8 mouse cellular contexts compared by ENCODE assay signal in the genomic region with DNA sequence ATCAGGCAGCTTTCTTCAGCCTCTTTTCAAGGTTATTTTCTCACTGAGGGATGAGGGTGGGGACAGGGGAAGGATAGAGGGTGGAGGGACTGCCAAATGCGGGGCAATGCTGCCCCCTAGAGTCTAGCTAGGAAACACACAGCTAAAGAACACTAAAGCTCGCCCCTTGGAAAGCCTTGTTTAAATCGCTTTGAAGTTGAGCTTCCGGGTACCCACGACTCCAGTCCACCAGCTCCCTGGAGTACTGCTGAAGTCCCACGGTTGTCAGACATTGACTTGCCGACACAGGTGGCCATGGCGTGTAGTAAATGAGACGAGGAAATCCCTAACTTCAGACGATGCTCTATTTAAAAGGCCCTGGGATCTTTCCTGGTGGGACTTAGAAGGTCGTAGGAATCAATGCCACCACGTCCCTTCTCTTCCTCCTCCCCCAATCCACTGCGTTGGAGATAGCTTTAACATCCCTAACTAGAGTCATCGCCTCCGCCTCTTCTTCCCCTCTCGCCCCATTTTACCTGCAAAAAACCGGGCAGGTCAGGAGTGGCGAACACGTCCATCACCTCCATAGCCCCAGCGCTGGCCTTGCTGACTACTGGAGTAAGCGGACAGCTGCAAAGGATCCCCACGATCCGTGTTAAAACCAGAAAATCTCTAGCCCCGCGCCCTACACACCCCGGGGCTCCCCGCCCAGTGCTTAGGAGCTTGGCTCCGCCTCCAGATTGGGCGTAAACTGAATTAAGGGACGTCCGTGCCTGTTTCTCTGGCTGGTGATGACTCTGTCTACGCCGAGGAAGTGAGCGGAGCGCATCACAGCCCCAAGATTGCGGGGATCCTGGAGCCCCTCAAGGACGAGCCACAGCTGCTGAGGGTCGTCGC. TPM values are rescaled to one million over a fixed set of nuclear protein-coding genes. Genes with fewer than 3 reads are reported as not detected.
DNase-seq lines count a peak whose midpoint lies in the region; ATAC-seq and TF ChIP-seq lines count a peak whose summit lies in the region.

No protein-coding gene starts in this region.

- TF ChIP-seq EP300 in stomach, postnatal 0 days (optimal IDR thresholded peaks at IDR 0.05), result no peak

- TF ChIP-seq CTCF in stomach, postnatal 0 days (IDR thresholded peaks at IDR 0.05; ENCODE audit: low read depth), result peak; percentile 88

- H3K4me2 ChIP-seq in heart, embryonic 16.5 days (ENCODE audit: low read depth, low read length), result peak overlapping the region; percentile 98
- peak overlapping the region; percentile 96 for H3K4me2 ChIP-seq in liver, embryonic 16.5 days (ENCODE audit: low read depth, low read length)
- peak overlapping the region; percentile 100 for H3K4me2 ChIP-seq in neural tube, embryonic 12.5 days (replicated peaks)
- H3K4me2 ChIP-seq in stomach, postnatal 0 days (replicated peaks; ENCODE audit: low read depth), result peak overlapping the region; percentile 100

- H3K9ac ChIP-seq in heart, embryonic 16.5 days (ENCODE audit: low read length), result peak overlapping the region; percentile 92
- H3K9ac ChIP-seq in liver, embryonic 16.5 days (ENCODE audit: low read depth, low read length), result peak overlapping the region; percentile 90
- peak overlapping the region; percentile 70 for H3K9ac ChIP-seq in neural tube, embryonic 12.5 days
- peak overlapping the region; percentile 78 for H3K9ac ChIP-seq in stomach, postnatal 0 days (ENCODE audit: low read length)

- H3K9me3 ChIP-seq in heart, embryonic 16.5 days (replicated peaks; ENCODE audit: control insufficient read depth, low read length), result no peaks in the 10 kb centered on the region; the same call in 1 of the 2 replicates
- no peaks in the 10 kb centered on the region for H3K9me3 ChIP-seq in liver, embryonic 16.5 days (replicated peaks; ENCODE audit: control insufficient read depth, low read length)
- H3K9me3 ChIP-seq in neural tube, embryonic 12.5 days, result no peaks in the 10 kb centered on the region
- no peaks in the 10 kb centered on the region for H3K9me3 ChIP-seq in stomach, postnatal 0 days (ENCODE audit: control insufficient read depth, low read length)

- ATAC-seq in heart, embryonic 16.5 days (replicated peaks; ENCODE audit: extremely low read depth, insufficient read depth, low FRiP score), result peak; percentile 66
- peak; percentile 40 for ATAC-seq in liver, embryonic 16.5 days (ENCODE audit: low read depth)
- peak; percentile 73 for ATAC-seq in neural tube, embryonic 12.5 days (ENCODE audit: low FRiP score, low read depth)
- peak; percentile 62 for ATAC-seq in stomach, postnatal 0 days (ENCODE audit: low FRiP score, low TSS enrichment)

- H3K27me3 ChIP-seq in heart, embryonic 16.5 days (ENCODE audit: control insufficient read depth, insufficient read depth, low read length), result no peaks in the 10 kb centered on the region
- H3K27me3 ChIP-seq in liver, embryonic 16.5 days (ENCODE audit: control insufficient read depth, insufficient read depth, low read depth, low read length), result no peaks in the 10 kb centered on the region
- H3K27me3 ChIP-seq in neural tube, embryonic 12.5 days (replicated peaks), result no peaks in the 10 kb centered on the region
- H3K27me3 ChIP-seq in stomach, postnatal 0 days (ENCODE audit: control insufficient read depth, insufficient read depth, low read length), result no peaks in the 10 kb centered on the region

- DNase-seq in CD8-positive naive resting alpha-beta T cell, adult 2 months (ENCODE audit: low read depth in 2 of 2, low spot score in 2 of 2), result peak; percentile 70 to 81
- DNase-seq in c-Kit-negative CD71-positive TER-119-positive erythroid progenitor cells, embryonic 14.5 days (ENCODE audit: low read depth, low spot score), result peak; percentile 83
- peak; percentile 57 for DNase-seq in fibroblast of lung, adult 2 months (ENCODE audit: low read depth)
- DNase-seq in kidney, postnatal 36 days, result peak; percentile 85 to 88
- peak; percentile 78 for DNase-seq in stomach, postnatal 0 days (ENCODE audit: low spot score)

- H3K4me3 ChIP-seq in heart, embryonic 16.5 days (ENCODE audit: low read length), result peak overlapping the region; percentile 86
- H3K4me3 ChIP-seq in liver, embryonic 16.5 days (ENCODE audit: low read depth, low read length), result peak overlapping the region; percentile 77
- H3K4me3 ChIP-seq in neural tube, embryonic 12.5 days, result peak overlapping the region; percentile 59
- H3K4me3 ChIP-seq in stomach, postnatal 0 days (ENCODE audit: low read depth, low read length), result peak overlapping the region; percentile 73

- H3K27ac ChIP-seq in heart, embryonic 16.5 days (ENCODE audit: low read length), result peak overlapping the region; percentile 96
- peak overlapping the region; percentile 98 for H3K27ac ChIP-seq in liver, embryonic 16.5 days (ENCODE audit: low read length)
- no peak overlapping the region for H3K27ac ChIP-seq in neural tube, embryonic 12.5 days
- peak overlapping the region; percentile 95 for H3K27ac ChIP-seq in stomach, postnatal 0 days (replicated peaks)

- H3K36me3 ChIP-seq in heart, embryonic 16.5 days (ENCODE audit: control insufficient read depth, insufficient read depth), result peaks cover 16% of the 10 kb centered on the region
- peaks cover 43% of the 10 kb centered on the region for H3K36me3 ChIP-seq in liver, embryonic 16.5 days (ENCODE audit: control insufficient read depth, insufficient read depth)
- H3K36me3 ChIP-seq in neural tube, embryonic 12.5 days, result no peaks in the 10 kb centered on the region
- no peaks in the 10 kb centered on the region for H3K36me3 ChIP-seq in stomach, postnatal 0 days (ENCODE audit: control insufficient read depth, insufficient read depth, low read length)

- under 1% methylated on average over 39 of the region's 39 CpGs for WGBS in heart, embryonic 16.5 days
- under 1% methylated on average over 39 of the region's 39 CpGs for WGBS in liver, embryonic 16.5 days (ENCODE audit: insufficient replicate concordance)
- WGBS in neural tube, embryonic 12.5 days, result under 1% methylated on average over 39 of the region's 39 CpGs
- WGBS in stomach, postnatal 0 days, result under 1% methylated on average over 39 of the region's 39 CpGs

- peaks cover 16% of the 10 kb centered on the region for H3K4me1 ChIP-seq in heart, embryonic 16.5 days (ENCODE audit: control insufficient read depth, insufficient read depth, low read length)
- peaks cover 42% of the 10 kb centered on the region for H3K4me1 ChIP-seq in liver, embryonic 16.5 days (ENCODE audit: control insufficient read depth, low read depth, low read length)
- H3K4me1 ChIP-seq in neural tube, embryonic 12.5 days, result peaks cover 7% of the 10 kb centered on the region
- no peaks in the 10 kb centered on the region; the same call in 1 of the 2 replicates for H3K4me1 ChIP-seq in stomach, postnatal 0 days (replicated peaks; ENCODE audit: control insufficient read depth, insufficient read depth)

RNA-seq across cellular contexts. Expression of a gene that starts 1.0 kb away (rescaled TPM):
- polyA plus RNA-seq in heart, embryonic 16.5 days (2015; fragmentation: Nextera tagmentation; extraction: Ambion mirVana), result 24.0 and 28.4 TPM in 2 replicates
- polyA plus RNA-seq in liver, embryonic 16.5 days (2015; fragmentation: Nextera tagmentation; extraction: Ambion mirVana), result 12.9 and 14.5 TPM in 2 replicates
- polyA plus RNA-seq in neural tube, embryonic 12.5 days (2016; fragmentation: Nextera tagmentation; extraction: Ambion mirVana), result 8.9 and 10.5 TPM in 2 replicates
- 9.0 and 10.3 TPM in 2 replicates for polyA plus RNA-seq in stomach, postnatal 0 days (2015; fragmentation: Nextera tagmentation; extraction: Ambion mirVana)

RNA-seq across cellular contexts. Expression of a gene that starts 10.5 kb away (rescaled TPM):
- polyA plus RNA-seq in heart, embryonic 16.5 days (2015; fragmentation: Nextera tagmentation; extraction: Ambion mirVana), result 73.8 and 81.8 TPM in 2 replicates
- 231 and 247 TPM in 2 replicates for polyA plus RNA-seq in liver, embryonic 16.5 days (2015; fragmentation: Nextera tagmentation; extraction: Ambion mirVana)
- polyA plus RNA-seq in neural tube, embryonic 12.5 days (2016; fragmentation: Nextera tagmentation; extraction: Ambion mirVana), result 8.2 and 8.9 TPM in 2 replicates
- polyA plus RNA-seq in stomach, postnatal 0 days (2015; fragmentation: Nextera tagmentation; extraction: Ambion mirVana), result 10.7 and 12.3 TPM in 2 replicates

RNA-seq across cellular contexts. Expression of a gene that starts 52.3 kb away (rescaled TPM):
- 50.0 and 55.8 TPM in 2 replicates for polyA plus RNA-seq in heart, embryonic 16.5 days (2015; fragmentation: Nextera tagmentation; extraction: Ambion mirVana)
- polyA plus RNA-seq in liver, embryonic 16.5 days (2015; fragmentation: Nextera tagmentation; extraction: Ambion mirVana), result 48.4 and 50.3 TPM in 2 replicates
- 80.0 and 93.3 TPM in 2 replicates for polyA plus RNA-seq in neural tube, embryonic 12.5 days (2016; fragmentation: Nextera tagmentation; extraction: Ambion mirVana)
- polyA plus RNA-seq in stomach, postnatal 0 days (2015; fragmentation: Nextera tagmentation; extraction: Ambion mirVana), result 40.6 and 44.5 TPM in 2 replicates
